Mouse (Mus musculus) heart, embryonic 14.5 days (tissue): ENCODE data around the gene Rsbn1l. TPM values are rescaled to one million over a fixed set of nuclear protein-coding genes. Genes with fewer than 3 reads are reported as not detected.

Experiments used
- ATAC-seq: fragments of 200-750 bp; cut with Nextera tagmentation; 2 replicates; pipeline ENCODE4 v1.8.0; 2017; ENCODE audit warnings: low read depth, moderate TSS enrichment; ENCODE audit not compliant: insufficient number of reproducible peaks, insufficient read depth, low FRiP score
- H3K27ac ChIP-seq, 2 experiments: fragments of 200-500 bp in 1 of 2; fragments of 300-500 bp in 1 of 2; sonication (generic) in 1 of 2; replicated peaks in 1 of 2; 2 replicates each; pipeline ENCODE4 v1.5.1; 2012 to 2014; ENCODE audit warnings: low read depth in 2 of 2, low read length in 2 of 2, control low read depth in 1 of 2, mild to moderate bottlenecking in 1 of 2, mixed read lengths in 1 of 2; ENCODE audit not compliant: control insufficient read depth in 1 of 2, insufficient read depth in 1 of 2
- H3K27me3 ChIP-seq: fragments of 300-500 bp; sonication (generic); 2 replicates; pipeline ENCODE4 v1.6.1; 2014; ENCODE audit warnings: mild to moderate bottlenecking, low read length, control low read depth; ENCODE audit not compliant: control insufficient read depth, insufficient read depth
- H3K36me3 ChIP-seq: fragments of 300-500 bp; sonication (generic); 2 replicates; pipeline ENCODE4 v1.6.1; 2014; ENCODE audit warnings: mild to moderate bottlenecking, control low read depth, low read length, mixed read lengths; ENCODE audit not compliant: control insufficient read depth, insufficient read depth
- H3K4me1 ChIP-seq, 2 experiments: fragments of 200-500 bp in 1 of 2; fragments of 300-500 bp in 1 of 2; sonication (generic) in 1 of 2; 2 replicates each; pipeline ENCODE4 v1.6.1; 2012 to 2014; ENCODE audit warnings: low read length in 2 of 2, control low read depth in 1 of 2, mixed read lengths in 1 of 2; ENCODE audit not compliant: control insufficient read depth in 2 of 2, insufficient read depth in 2 of 2
- H3K4me2 ChIP-seq: fragments of 300-500 bp; sonication (generic); 2 replicates; pipeline ENCODE4 v1.6.1; 2014; ENCODE audit warnings: mild to moderate bottlenecking, low read length
- H3K4me3 ChIP-seq, 2 experiments: fragments of 200-500 bp in 1 of 2; fragments of 300-500 bp in 1 of 2; sonication (generic) in 1 of 2; 2 replicates each; pipeline ENCODE4 v1.5.1; 2012 to 2014; ENCODE audit warnings: low read length in 2 of 2, mild to moderate bottlenecking in 2 of 2, control low read depth in 1 of 2, low read depth in 1 of 2, moderate library complexity in 1 of 2; ENCODE audit not compliant: control insufficient read depth in 1 of 2, insufficient read depth in 1 of 2
- H3K9ac ChIP-seq: fragments of 300-500 bp; sonication (generic); 2 replicates; pipeline ENCODE4 v1.6.1; 2014; ENCODE audit warnings: mild to moderate bottlenecking, low read length
- H3K9me3 ChIP-seq: fragments of 300-500 bp; sonication (generic); 2 replicates; pipeline ENCODE4 v1.6.1; 2016; ENCODE audit warnings: low read length, control low read depth; ENCODE audit not compliant: control insufficient read depth
- WGBS: fragments of 180-500 bp; shearing (Covaris S2); extraction: QIAGEN DNeasy Blood & Tissue Kit; methylation state at CpG from one replicate; pipeline ENCODE4 v1.1.7; 2014; 5-methylcytosine and 5-hydroxymethylcytosine counted together
- polyA plus RNA-seq: library from polyadenylated mRNA; unstranded; fragments of >200 nt; fragmentation: Nextera tagmentation; extraction: Ambion mirVana; gene quantifications from 2 replicates; pipeline ENCODE4 v1.2.1, GENCODE M21; 2014

The Rsbn1l gene
- polyA plus RNA-seq, 1 experiment from 2014 or later = 7.9 TPM

GRCm38 (mm10) chr5:20963295-20963694, 7.1 kb upstream of the Rsbn1l start:
- H3K9ac ChIP-seq = no peak overlapping the region
- peaks cover 0 to 2% of the 10 kb centered on the region in 2 experiments; a peak in 2 of 4 replicates for H3K4me1 ChIP-seq
- no peak overlapping the region for H3K27ac ChIP-seq
- no peaks in the 10 kb centered on the region for H3K9me3 ChIP-seq
- no peaks in the 10 kb centered on the region for H3K27me3 ChIP-seq
- no peak for ATAC-seq
- H3K4me3 ChIP-seq = no peak overlapping the region
- H3K36me3 ChIP-seq = 0 out of 2 replicates have a peak, but pooled peaks cover 3% of the 10 kb centered on the region
- WGBS = 87% methylated on average over 9 of the region's 9 CpGs
- H3K4me2 ChIP-seq = no peak overlapping the region

- Histone ChIP-seq H3K9me3 (peaks cover 5% of the 10 kb centered on the region; the same call in 1 of the 2 replicates), H3K27ac (no peak overlapping the region), H3K4me2 (no peak overlapping the region), H3K9ac (no peak overlapping the region), H3K4me3 (no peak overlapping the region), H3K36me3 (peaks cover 9% of the 10 kb centered on the region; the same call in 1 of the 2 replicates), H3K27me3 (no peaks in the 10 kb centered on the region), H3K4me1 (peaks cover 0 to 2% of the 10 kb centered on the region in 2 experiments; a peak in 1 of 4 replicates)
- WGBS = 96% methylated on average over 2 of the region's 2 CpGs
- ATAC-seq = no peak
These were observed 4.7 kb upstream of the Rsbn1l start for GRCm38 (mm10) chr5:20960927-20961326.

GRCm38 (mm10) chr5:20955114-20955835, 923 bp downstream of the Rsbn1l start:
- H3K27me3 ChIP-seq = no peaks in the 10 kb centered on the region
- H3K27ac ChIP-seq = 0 out of 4 replicates have a peak overlapping the region, but pooled peaks of 1 of the 2 experiments have one; percentile 19
- H3K9ac ChIP-seq = no peak overlapping the region
- peaks cover 5% of the 10 kb centered on the region; the same call in 1 of the 2 replicates for H3K9me3 ChIP-seq
- 72% methylated on average over 13 of the region's 13 CpGs for WGBS
- no peak overlapping the region; a peak in 1 of 4 replicates for H3K4me3 ChIP-seq
- H3K4me1 ChIP-seq = peaks cover under 1 to 16% of the 10 kb centered on the region in 2 experiments; a peak in 3 of 4 replicates
- ATAC-seq = no peak
- H3K4me2 ChIP-seq = no peak overlapping the region
- peaks cover 9% of the 10 kb centered on the region; the same call in 1 of the 2 replicates for H3K36me3 ChIP-seq

GRCm38 (mm10) chr5:20952337-20952925, 3.8 kb downstream of the Rsbn1l start:
- H3K4me2 ChIP-seq = peak overlapping the region; percentile 72
- H3K27me3 ChIP-seq = no peaks in the 10 kb centered on the region
- peak overlapping the region; percentile 68 for H3K9ac ChIP-seq
- peaks cover 5% of the 10 kb centered on the region; the same call in 1 of the 2 replicates for H3K9me3 ChIP-seq
- H3K27ac ChIP-seq = peak overlapping the region; percentile 87 to 98; a peak in 3 of 4 replicates
- H3K36me3 ChIP-seq = peaks cover 9% of the 10 kb centered on the region; the same call in 1 of the 2 replicates
- 22% methylated on average over 9 of the region's 9 CpGs for WGBS
- H3K4me1 ChIP-seq = peaks cover 0 to 26% of the 10 kb centered on the region in 2 experiments; a peak in 2 of 4 replicates
- H3K4me3 ChIP-seq = peak overlapping the region; percentile 88 to 100
- no peak for ATAC-seq

- H3K27ac ChIP-seq = peak overlapping the region; percentile 91 to 98
- peak overlapping the region; percentile 99 for H3K9ac ChIP-seq
- no peaks in the 10 kb centered on the region for H3K27me3 ChIP-seq
- peaks cover 5% of the 10 kb centered on the region; the same call in 1 of the 2 replicates for H3K36me3 ChIP-seq
- under 1% methylated on average over 51 of the region's 51 CpGs for WGBS
- peak overlapping the region; percentile 79 for H3K4me2 ChIP-seq
- H3K9me3 ChIP-seq = peaks cover 2% of the 10 kb centered on the region; the same call in 1 of the 2 replicates
- ATAC-seq = peak; percentile 99
- H3K4me1 ChIP-seq = peaks cover 0 to 26% of the 10 kb centered on the region in 2 experiments; a peak in 2 of 4 replicates
- peak overlapping the region; percentile 88 to 100 for H3K4me3 ChIP-seq
These were observed 4.4 kb downstream of the Rsbn1l start for GRCm38 (mm10) chr5:20951666-20952281.

GRCm38 (mm10) chr5:20950855-20951650, 5.1 kb downstream of the Rsbn1l start:
- H3K9ac ChIP-seq = peak overlapping the region; percentile 99
- H3K27me3 ChIP-seq = no peaks in the 10 kb centered on the region
- peak; percentile 52 for ATAC-seq
- peak overlapping the region; percentile 88 to 100 for H3K4me3 ChIP-seq
- WGBS = under 1% methylated on average over 80 of the region's 88 CpGs
- peak overlapping the region; percentile 91 to 98 for H3K27ac ChIP-seq
- peaks cover 0 to 26% of the 10 kb centered on the region in 2 experiments; a peak in 2 of 4 replicates for H3K4me1 ChIP-seq
- peak overlapping the region; percentile 79 for H3K4me2 ChIP-seq
- no peaks in the 10 kb centered on the region for H3K9me3 ChIP-seq
- H3K36me3 ChIP-seq = 0 out of 2 replicates have a peak, but pooled peaks cover 2% of the 10 kb centered on the region
